Mouse (Mus musculus): ENCODE measurements around the gene 1700019A02Rik. TPM values are rescaled to one million over a fixed set of nuclear protein-coding genes. Genes with fewer than 3 reads are reported as not detected.
A peak's percentile ranks its signal among the peaks of the same experiment; 100 is the strongest.

The 1700019A02Rik gene
- not detected in 2 replicates for polyA plus RNA-seq (2015; fragmentation: Nextera tagmentation; extraction: Ambion mirVana)

DNA sequence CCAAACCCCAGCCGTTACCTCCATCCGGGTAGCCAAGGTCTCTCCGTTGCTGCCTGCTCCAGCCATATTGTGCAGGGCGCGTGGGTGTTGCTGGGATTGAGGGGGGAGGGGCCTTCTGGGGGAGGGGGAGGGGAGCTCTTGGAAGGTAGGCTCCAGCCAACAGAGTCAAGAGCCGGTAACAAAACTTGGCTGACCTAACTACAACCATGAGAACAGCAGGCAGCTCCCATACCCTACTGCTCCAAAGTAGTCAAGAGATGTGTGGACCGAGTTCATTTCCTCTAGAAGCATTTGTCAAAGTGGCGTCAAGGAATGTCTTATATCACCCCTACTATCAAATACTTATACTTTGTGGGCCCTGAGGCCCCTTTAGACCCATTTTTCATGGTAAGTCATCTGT is at the start of gene 1700019A02Rik:
1700019A02Rik (minus strand) TSS at position 101 of the 400 bp plus-strand sequence.
- no peaks in the 10 kb centered on the region for H3K4me1 ChIP-seq (replicated peaks; ENCODE audit: insufficient read depth, low read length)
- no peak for ATAC-seq (replicated peaks; ENCODE audit: low FRiP score, low read depth)
- H3K4me3 ChIP-seq (replicated peaks; ENCODE audit: low read depth, low read length), result no peak within 1 kb of the TSS
- 90% methylated on average over 8 of the region's 8 CpGs for WGBS
- H3K9ac ChIP-seq (ENCODE audit: low read depth, low read length), result no peak within 1 kb of the TSS
- H3K27me3 ChIP-seq (ENCODE audit: insufficient read depth, low read length), result no peaks in the 10 kb centered on the region
- no peak within 1 kb of the TSS for H3K4me2 ChIP-seq (ENCODE audit: low read length)
- H3K36me3 ChIP-seq (ENCODE audit: insufficient read depth, low read length), result no peaks in the 10 kb centered on the region
- no peaks in the 10 kb centered on the region for H3K9me3 ChIP-seq (replicated peaks; ENCODE audit: low read length)
- no peak within 1 kb of the TSS for H3K27ac ChIP-seq
- TF ChIP-seq CTCF (IDR thresholded peaks at IDR 0.05; ENCODE audit: low read depth), result no peak
- DNase-seq (ENCODE audit: low spot score), result no peak

DNA sequence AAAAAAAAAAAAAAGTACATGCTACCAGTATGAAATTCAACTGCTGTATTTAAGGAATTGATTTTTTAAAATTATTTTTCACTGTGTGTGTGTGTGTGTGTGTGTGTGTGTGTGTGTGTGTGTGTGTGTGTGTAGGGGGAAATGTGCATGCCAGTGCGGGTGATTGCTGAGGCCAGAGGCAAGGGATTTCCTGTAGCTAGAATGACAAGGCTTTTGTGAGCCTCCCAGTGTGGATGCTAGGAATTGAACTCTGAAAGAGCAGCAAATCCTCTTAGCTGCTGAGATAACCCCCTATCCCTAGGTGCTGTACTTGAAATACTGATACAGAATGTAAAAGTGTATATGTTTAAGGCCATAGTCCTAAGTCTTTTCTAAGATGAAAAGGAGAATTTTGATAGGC is 38.6 kb upstream of the 1700019A02Rik start:
- no peak overlapping the region for H3K9ac ChIP-seq (ENCODE audit: low read depth, low read length)
- WGBS, result 81% methylated on average over 1 of the region's 1 CpGs

DNA sequence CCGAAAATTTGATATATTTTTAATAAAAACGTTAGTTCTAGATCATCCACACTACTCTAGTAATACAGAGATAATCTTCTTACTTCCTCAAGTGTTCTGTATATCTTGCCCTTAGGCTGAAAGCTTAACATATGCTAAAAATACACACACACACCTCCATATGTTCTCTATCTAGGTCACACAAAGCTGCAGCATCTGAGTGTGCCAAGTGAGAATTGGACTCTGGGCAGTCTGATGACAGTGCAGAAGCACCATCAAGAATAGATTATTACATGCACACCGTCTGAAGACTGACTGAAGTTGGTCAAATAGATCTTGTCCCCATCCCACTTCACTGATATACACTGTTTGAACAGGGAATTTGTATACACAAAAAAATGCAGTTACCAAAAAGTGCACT is 38.2 kb upstream of the 1700019A02Rik start:
- DNase-seq (ENCODE audit: low spot score), result no peak
- Histone ChIP-seq H3K4me3 (replicated peaks; ENCODE audit: low read depth, low read length) (no peak overlapping the region), H3K9me3 (replicated peaks; ENCODE audit: low read length) (no peaks in the 10 kb centered on the region), H3K27me3 (ENCODE audit: insufficient read depth, low read length) (no peaks in the 10 kb centered on the region), H3K27ac (no peak overlapping the region), H3K4me1 (replicated peaks; ENCODE audit: insufficient read depth, low read length) (no peaks in the 10 kb centered on the region), H3K4me2 (ENCODE audit: low read length) (no peak overlapping the region), H3K9ac (ENCODE audit: low read depth, low read length) (no peak overlapping the region), H3K36me3 (ENCODE audit: insufficient read depth, low read length) (0 out of 2 replicates have a peak, but pooled peaks cover 3% of the 10 kb centered on the region)
- ATAC-seq (replicated peaks; ENCODE audit: low FRiP score, low read depth), result no peak
- no peak for TF ChIP-seq CTCF (IDR thresholded peaks at IDR 0.05; ENCODE audit: low read depth)
- 90% methylated on average over 3 of the region's 3 CpGs for WGBS

More for the DNA sequence above, 38.6 kb upstream of the 1700019A02Rik start:
- Histone ChIP-seq H3K27ac (no peak overlapping the region), H3K36me3 (ENCODE audit: insufficient read depth, low read length) (0 out of 2 replicates have a peak, but pooled peaks cover 3% of the 10 kb centered on the region), H3K4me3 (replicated peaks; ENCODE audit: low read depth, low read length) (no peak overlapping the region), H3K27me3 (ENCODE audit: insufficient read depth, low read length) (no peaks in the 10 kb centered on the region), H3K9me3 (replicated peaks; ENCODE audit: low read length) (no peaks in the 10 kb centered on the region), H3K4me1 (replicated peaks; ENCODE audit: insufficient read depth, low read length) (no peaks in the 10 kb centered on the region), H3K4me2 (ENCODE audit: low read length) (no peak overlapping the region)
- DNase-seq (ENCODE audit: low spot score) (no peak), ATAC-seq (replicated peaks; ENCODE audit: low FRiP score, low read depth) (no peak)
- no peak for TF ChIP-seq CTCF (IDR thresholded peaks at IDR 0.05; ENCODE audit: low read depth)

DNA sequence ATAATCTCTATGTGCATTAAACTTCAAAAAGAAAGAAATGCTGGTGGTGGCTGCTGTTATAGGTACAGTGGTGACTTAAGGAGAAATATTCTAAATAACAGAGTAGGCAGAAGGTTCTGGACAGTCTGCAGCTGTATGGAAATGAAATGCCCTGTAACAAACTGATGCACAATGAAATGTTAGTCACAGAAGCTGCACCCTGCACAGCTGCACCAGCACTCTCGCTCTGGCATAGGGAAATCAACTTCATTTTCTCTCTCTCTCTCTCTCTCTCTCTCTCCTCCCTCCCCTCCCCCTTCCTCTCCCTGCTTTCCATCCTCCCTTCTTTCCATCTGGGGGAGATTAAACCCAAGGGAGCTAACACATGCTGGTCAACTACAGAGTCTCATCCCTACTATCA is 37.3 kb upstream of the 1700019A02Rik start:
- Histone ChIP-seq H3K27ac (no peak overlapping the region), H3K4me3 (replicated peaks; ENCODE audit: low read depth, low read length) (no peak overlapping the region), H3K27me3 (ENCODE audit: insufficient read depth, low read length) (no peaks in the 10 kb centered on the region), H3K4me2 (ENCODE audit: low read length) (no peak overlapping the region), H3K4me1 (replicated peaks; ENCODE audit: insufficient read depth, low read length) (no peaks in the 10 kb centered on the region), H3K9ac (ENCODE audit: low read depth, low read length) (no peak overlapping the region), H3K36me3 (ENCODE audit: insufficient read depth, low read length) (0 out of 2 replicates have a peak, but pooled peaks cover 3% of the 10 kb centered on the region), H3K9me3 (replicated peaks; ENCODE audit: low read length) (no peaks in the 10 kb centered on the region)
- TF ChIP-seq CTCF (IDR thresholded peaks at IDR 0.05; ENCODE audit: low read depth), result no peak
- no peak for DNase-seq (ENCODE audit: low spot score)
- ATAC-seq (replicated peaks; ENCODE audit: low FRiP score, low read depth), result no peak
- WGBS, result 91% methylated on average over 1 of the region's 1 CpGs

DNA sequence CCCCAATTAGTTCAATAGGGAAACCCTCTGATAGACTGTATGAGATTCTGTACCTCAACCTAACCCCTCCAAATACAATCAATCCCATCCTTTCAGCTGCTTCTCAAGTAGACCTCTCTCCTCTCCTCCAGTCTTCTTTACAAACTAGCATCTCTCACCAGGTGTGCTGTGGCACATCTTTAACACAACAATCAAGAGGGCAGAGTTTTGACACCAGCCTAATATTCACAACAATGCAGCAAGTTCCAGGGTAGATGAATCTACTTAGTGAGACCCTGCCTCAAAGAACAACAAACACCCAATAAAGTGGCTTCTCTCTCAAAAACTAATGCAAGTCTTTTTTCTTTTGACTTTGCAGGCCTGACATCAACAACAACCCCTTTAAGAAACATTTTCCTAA is 22.7 kb upstream of the 1700019A02Rik start:
- no peak overlapping the region for H3K4me3 ChIP-seq (replicated peaks; ENCODE audit: low read depth, low read length)
- no peaks in the 10 kb centered on the region for H3K4me1 ChIP-seq (replicated peaks; ENCODE audit: insufficient read depth, low read length)
- no peak overlapping the region for H3K27ac ChIP-seq
- H3K9me3 ChIP-seq (replicated peaks; ENCODE audit: low read length), result no peaks in the 10 kb centered on the region
- ATAC-seq (replicated peaks; ENCODE audit: low FRiP score, low read depth) (no peak), DNase-seq (ENCODE audit: low spot score) (no peak)
- no peak overlapping the region for H3K4me2 ChIP-seq (ENCODE audit: low read length)
- H3K27me3 ChIP-seq (ENCODE audit: insufficient read depth, low read length), result no peaks in the 10 kb centered on the region
- H3K9ac ChIP-seq (ENCODE audit: low read depth, low read length), result no peak overlapping the region
- no peak for TF ChIP-seq CTCF (IDR thresholded peaks at IDR 0.05; ENCODE audit: low read depth)
- no peaks in the 10 kb centered on the region for H3K36me3 ChIP-seq (ENCODE audit: insufficient read depth, low read length)

DNA sequence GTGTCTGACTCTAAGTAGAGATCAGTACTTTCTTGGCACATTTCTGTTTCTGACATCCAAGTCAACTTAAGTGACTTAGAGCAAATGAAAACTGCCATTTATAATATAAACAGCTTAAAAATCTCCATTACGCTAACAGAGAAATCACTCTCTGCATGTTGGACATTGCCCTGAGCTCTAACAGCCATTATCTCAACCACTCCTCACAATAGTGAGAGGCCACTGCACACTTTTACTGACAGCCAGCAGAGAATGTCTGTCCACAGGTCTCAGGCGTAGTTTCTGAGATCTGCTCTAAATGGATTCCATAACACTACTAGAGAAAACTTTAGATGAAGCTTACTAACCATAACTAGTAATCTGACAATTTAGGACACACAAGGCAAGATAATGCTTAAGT is 16.5 kb upstream of the 1700019A02Rik start:
- H3K4me3 ChIP-seq (replicated peaks; ENCODE audit: low read depth, low read length), result no peak overlapping the region
- no peaks in the 10 kb centered on the region for H3K36me3 ChIP-seq (ENCODE audit: insufficient read depth, low read length)
- TF ChIP-seq CTCF (IDR thresholded peaks at IDR 0.05; ENCODE audit: low read depth), result no peak
- H3K27ac ChIP-seq, result no peak overlapping the region
- no peak overlapping the region for H3K9ac ChIP-seq (ENCODE audit: low read depth, low read length)
- H3K27me3 ChIP-seq (ENCODE audit: insufficient read depth, low read length), result no peaks in the 10 kb centered on the region
- DNase-seq (ENCODE audit: low spot score) (no peak), ATAC-seq (replicated peaks; ENCODE audit: low FRiP score, low read depth) (no peak)
- WGBS, result 93% methylated on average over 2 of the region's 2 CpGs
- H3K9me3 ChIP-seq (replicated peaks; ENCODE audit: low read length), result no peaks in the 10 kb centered on the region
- H3K4me1 ChIP-seq (replicated peaks; ENCODE audit: insufficient read depth, low read length), result no peaks in the 10 kb centered on the region
- H3K4me2 ChIP-seq (ENCODE audit: low read length), result no peak overlapping the region

DNA sequence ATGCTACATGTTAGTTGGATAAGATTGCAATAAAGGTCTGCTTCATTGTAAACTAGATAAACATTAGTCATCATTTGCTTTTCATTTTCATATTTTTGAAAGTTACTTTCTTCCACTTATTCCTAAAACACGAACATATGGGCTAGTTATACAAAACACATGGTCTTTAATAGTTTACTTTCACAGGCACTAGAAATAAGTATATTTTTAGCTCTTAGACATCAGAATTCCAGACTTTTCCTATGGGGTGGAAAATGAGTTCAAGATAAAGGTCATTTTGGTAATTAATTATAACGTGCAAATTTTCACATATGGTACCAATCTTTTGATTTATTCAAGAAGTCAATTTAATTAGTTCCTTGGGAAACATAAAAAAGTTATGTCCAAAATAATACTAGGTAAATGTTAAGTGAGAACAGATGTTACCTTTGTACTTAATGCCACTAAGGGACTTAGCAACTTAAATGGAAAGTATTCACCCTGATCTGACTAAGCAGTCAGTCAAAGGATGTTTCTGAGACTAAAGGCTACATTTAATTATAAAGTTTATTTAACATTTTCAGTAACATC is 14.3 kb upstream of the 1700019A02Rik start:
- no peak overlapping the region for H3K9ac ChIP-seq (ENCODE audit: low read depth, low read length)
- WGBS, result 65% methylated on average over 2 of the region's 2 CpGs

More for the DNA sequence above, 14.3 kb upstream of the 1700019A02Rik start:
- ATAC-seq (replicated peaks; ENCODE audit: low FRiP score, low read depth), result no peak
- Histone ChIP-seq H3K27me3 (ENCODE audit: insufficient read depth, low read length) (no peaks in the 10 kb centered on the region), H3K27ac (no peak overlapping the region), H3K9me3 (replicated peaks; ENCODE audit: low read length) (no peaks in the 10 kb centered on the region), H3K4me1 (replicated peaks; ENCODE audit: insufficient read depth, low read length) (no peaks in the 10 kb centered on the region), H3K36me3 (ENCODE audit: insufficient read depth, low read length) (no peaks in the 10 kb centered on the region), H3K4me3 (replicated peaks; ENCODE audit: low read depth, low read length) (no peak overlapping the region), H3K4me2 (ENCODE audit: low read length) (no peak overlapping the region)
- no peak for TF ChIP-seq CTCF (IDR thresholded peaks at IDR 0.05; ENCODE audit: low read depth)
- peak; percentile 20 for DNase-seq (ENCODE audit: low spot score)

Data from kidney, postnatal 0 days (tissue).